Mouse (Mus musculus): Measurements from ENCODE around the gene Nfatc2ip. TPM values are rescaled to one million over a fixed set of nuclear protein-coding genes. Genes with fewer than 3 reads are reported as not detected.
A peak's percentile ranks its signal among the peaks of the same experiment; 100 is the strongest.

Gene Nfatc2ip
- polyA plus RNA-seq, 1 experiment = 3.5 TPM

DNA sequence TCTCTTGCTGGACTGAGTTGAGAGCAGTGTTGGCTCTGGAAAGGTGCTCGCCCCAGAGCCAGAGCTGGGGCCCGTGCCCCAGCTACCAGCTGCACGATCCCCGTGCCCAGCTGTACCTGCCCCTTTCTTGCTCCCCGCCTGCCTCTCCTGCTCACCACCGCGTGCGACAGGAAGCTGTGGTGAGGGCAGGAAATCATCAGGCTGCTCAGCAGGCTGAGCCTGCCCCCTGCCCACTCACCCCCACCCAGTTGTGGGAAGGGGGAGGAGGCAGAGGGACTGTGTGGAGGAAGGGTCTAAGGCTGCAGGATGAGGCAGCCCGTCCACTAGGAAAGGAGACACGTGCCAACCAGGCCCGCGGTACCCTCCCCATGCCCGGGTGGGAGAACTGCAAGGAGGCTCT is 27.1 kb downstream of the Nfatc2ip start, which contains the start of gene Lat:
Lat (minus strand) TSS at position 178 of the 400 bp plus-strand sequence.
- no peaks in the 10 kb centered on the region for H3K79me2 ChIP-seq (ENCODE audit: control insufficient read depth, insufficient read depth)
- H3ac ChIP-seq (ENCODE audit: control insufficient read depth, insufficient read length) = no peak within 1 kb of the TSS
- H3K36me3 ChIP-seq (ENCODE audit: control insufficient read depth, insufficient read depth) = no peaks in the 10 kb centered on the region
- H3K4me3 ChIP-seq = no peak within 1 kb of the TSS
- no peaks in the 10 kb centered on the region for H3K27me3 ChIP-seq (ENCODE audit: control insufficient read depth, insufficient read depth, insufficient read length)
- no peak within 1 kb of the TSS for H3K4me2 ChIP-seq (ENCODE audit: low read depth)
- TF ChIP-seq TCF3 (IDR thresholded peaks at IDR 0.05; ENCODE audit: insufficient read length, low read depth) (no peak), USF1 (IDR thresholded peaks at IDR 0.05; ENCODE audit: low read depth) (no peak), CEBPB (IDR thresholded peaks at IDR 0.05; ENCODE audit: insufficient read depth, poor library complexity, severe bottlenecking) (no peak)

DNA sequence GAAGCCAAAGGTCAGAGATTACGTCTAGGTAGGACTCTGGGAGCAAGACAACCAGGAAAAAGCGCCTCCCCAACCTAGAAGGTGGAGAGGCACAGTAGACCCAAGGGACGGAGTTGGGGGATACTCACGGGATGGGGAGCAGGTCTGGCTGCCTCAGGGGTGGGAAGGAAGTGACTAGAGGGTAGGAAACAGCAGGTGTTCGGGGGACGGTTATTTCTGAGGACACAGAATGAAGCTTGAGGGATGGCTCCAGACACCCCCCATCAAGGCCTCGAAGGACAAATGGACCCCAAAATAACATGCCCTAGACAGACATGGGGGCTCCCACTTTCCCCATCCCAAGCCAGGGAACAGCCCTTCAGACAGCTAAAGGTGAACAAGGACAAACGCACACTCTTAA is 28.2 kb downstream of the Nfatc2ip start:
- no peak overlapping the region for H3K4me2 ChIP-seq (ENCODE audit: low read depth)
- H3K79me2 ChIP-seq (ENCODE audit: control insufficient read depth, insufficient read depth) = no peaks in the 10 kb centered on the region
- H3K27me3 ChIP-seq (ENCODE audit: control insufficient read depth, insufficient read depth, insufficient read length) = no peaks in the 10 kb centered on the region
- TF ChIP-seq REST (IDR thresholded peaks at IDR 0.05; ENCODE audit: insufficient read depth, insufficient read length) (no peak), MAX (IDR thresholded peaks at IDR 0.05; ENCODE audit: low read depth) (no peak), TCF12 (IDR thresholded peaks at IDR 0.05; ENCODE audit: insufficient read depth, poor library complexity, severe bottlenecking) (no peak)
- H3ac ChIP-seq (ENCODE audit: control insufficient read depth, insufficient read length) = no peak overlapping the region
- no peak overlapping the region for H3K4me3 ChIP-seq
- no peaks in the 10 kb centered on the region for H3K36me3 ChIP-seq (ENCODE audit: control insufficient read depth, insufficient read depth)

DNA sequence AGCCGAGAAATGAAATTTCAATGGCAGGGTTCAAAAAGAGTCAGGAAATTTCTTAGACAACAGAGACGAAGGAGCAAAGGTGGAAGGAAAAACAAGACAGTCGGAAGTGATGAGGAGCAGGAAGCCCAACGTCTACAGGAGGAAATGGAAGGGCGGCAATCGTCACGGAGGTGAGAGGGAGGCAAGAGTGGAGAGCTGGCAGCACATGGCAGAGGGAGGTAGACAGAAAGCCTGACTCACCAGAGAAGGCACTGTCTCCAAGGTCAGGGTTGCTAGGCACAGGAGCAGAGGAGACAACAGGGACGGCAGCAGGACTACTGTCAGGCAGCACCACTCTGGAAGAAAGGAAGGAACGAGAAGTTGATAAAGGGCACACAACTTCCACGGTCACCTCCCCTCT is 28.9 kb downstream of the Nfatc2ip start:
- Histone ChIP-seq H3ac (ENCODE audit: control insufficient read depth, insufficient read length) (no peak overlapping the region), H3K4me3 (no peak overlapping the region), H3K27me3 (ENCODE audit: control insufficient read depth, insufficient read depth, insufficient read length) (no peaks in the 10 kb centered on the region), H3K36me3 (ENCODE audit: control insufficient read depth, insufficient read depth) (no peaks in the 10 kb centered on the region), H3K79me2 (ENCODE audit: control insufficient read depth, insufficient read depth) (no peaks in the 10 kb centered on the region), H3K4me2 (ENCODE audit: low read depth) (no peak overlapping the region)
- no peak for TF ChIP-seq MYOG (IDR thresholded peaks at IDR 0.05; ENCODE audit: control insufficient read depth in 1 of 3, insufficient read depth in 1 of 3, insufficient read length in 2 of 3, low read depth in 2 of 3)
- no peak for TF ChIP-seq MAX (IDR thresholded peaks at IDR 0.05; ENCODE audit: low read depth)
- TF ChIP-seq REST (IDR thresholded peaks at IDR 0.05; ENCODE audit: insufficient read depth, insufficient read length) = no peak
- TF ChIP-seq MYOD1 (IDR thresholded peaks at IDR 0.05; ENCODE audit: control insufficient read depth in 1 of 3, insufficient read length in 2 of 3, low read depth in 2 of 3) = no peak
- TF ChIP-seq CEBPB (IDR thresholded peaks at IDR 0.05; ENCODE audit: insufficient read depth, poor library complexity, severe bottlenecking) = no peak
- no peak for TF ChIP-seq SRF (IDR thresholded peaks at IDR 0.05; ENCODE audit: control insufficient read depth, insufficient read length, low read depth)
- TF ChIP-seq POLR2A (IDR thresholded peaks at IDR 0.05; ENCODE audit: insufficient read length, low read depth) = no peak
- TF ChIP-seq TCF12 (IDR thresholded peaks at IDR 0.05; ENCODE audit: insufficient read depth, poor library complexity, severe bottlenecking) = no peak
- TF ChIP-seq USF1 (IDR thresholded peaks at IDR 0.05; ENCODE audit: low read depth) = no peak
- no peak for TF ChIP-seq TCF3 (IDR thresholded peaks at IDR 0.05; ENCODE audit: insufficient read length, low read depth)

DNA sequence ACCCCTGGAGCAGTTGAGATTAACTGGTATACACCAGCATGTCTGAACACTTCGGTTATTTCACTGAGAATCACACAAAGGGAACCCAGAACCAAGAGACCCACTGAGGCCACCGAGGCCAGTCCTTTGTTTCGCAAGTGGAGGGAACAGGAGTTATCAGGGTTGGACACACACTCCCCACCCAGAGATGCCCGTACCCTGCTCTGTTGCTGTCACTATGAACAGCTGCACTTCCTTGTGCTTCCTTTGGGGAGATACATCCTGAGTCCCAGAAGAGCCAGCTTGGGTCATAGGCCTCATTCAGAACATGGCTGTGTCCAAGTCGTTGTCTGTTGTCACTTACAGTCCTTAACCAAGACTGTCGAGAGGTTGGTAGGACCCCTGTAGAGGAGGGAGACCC is 33.5 kb downstream of the Nfatc2ip start:
- H3ac ChIP-seq (ENCODE audit: control insufficient read depth, insufficient read length) = no peak overlapping the region
- no peaks in the 10 kb centered on the region for H3K27me3 ChIP-seq (ENCODE audit: control insufficient read depth, insufficient read depth, insufficient read length)
- no peaks in the 10 kb centered on the region for H3K36me3 ChIP-seq (ENCODE audit: control insufficient read depth, insufficient read depth)
- TF ChIP-seq MYOD1 (IDR thresholded peaks at IDR 0.05; ENCODE audit: control insufficient read depth in 1 of 3, insufficient read length in 2 of 3, low read depth in 2 of 3) (no peak), MAX (IDR thresholded peaks at IDR 0.05; ENCODE audit: low read depth) (no peak), CEBPB (IDR thresholded peaks at IDR 0.05; ENCODE audit: insufficient read depth, poor library complexity, severe bottlenecking) (no peak)
- no peak overlapping the region for H3K4me3 ChIP-seq
- H3K79me2 ChIP-seq (ENCODE audit: control insufficient read depth, insufficient read depth) = no peaks in the 10 kb centered on the region
- no peak overlapping the region for H3K4me2 ChIP-seq (ENCODE audit: low read depth)

DNA sequence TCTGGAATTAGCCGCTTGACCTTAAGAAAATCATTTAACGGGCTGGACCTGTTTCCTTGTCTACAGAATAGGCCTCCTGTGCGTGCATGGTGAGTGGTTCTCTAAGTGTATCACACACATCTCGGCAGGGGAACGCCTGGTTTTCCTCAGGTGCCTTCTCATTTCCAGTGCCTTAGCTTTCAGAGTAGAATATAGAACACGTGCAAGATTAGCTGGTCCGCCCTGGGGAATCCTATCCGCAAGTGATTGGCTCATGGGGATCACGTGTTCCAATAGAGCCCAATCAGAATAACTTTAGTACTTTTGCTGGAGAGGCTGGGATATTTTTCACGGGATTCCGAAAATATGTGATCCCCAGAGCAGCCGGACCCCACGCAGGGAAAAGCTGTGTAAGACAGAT is 37.5 kb downstream of the Nfatc2ip start:
- Histone ChIP-seq H3K79me2 (ENCODE audit: control insufficient read depth, insufficient read depth) (no peaks in the 10 kb centered on the region), H3K27me3 (ENCODE audit: control insufficient read depth, insufficient read depth, insufficient read length) (peaks cover 8% of the 10 kb centered on the region), H3ac (ENCODE audit: control insufficient read depth, insufficient read length) (no peak overlapping the region), H3K36me3 (ENCODE audit: control insufficient read depth, insufficient read depth) (no peaks in the 10 kb centered on the region), H3K4me2 (ENCODE audit: low read depth) (peak overlapping the region; percentile 74), H3K4me3 (no peak overlapping the region)
- TF ChIP-seq USF1 (IDR thresholded peaks at IDR 0.05; ENCODE audit: low read depth) (peak; percentile 87), MAX (IDR thresholded peaks at IDR 0.05; ENCODE audit: low read depth) (no peak)

DNA sequence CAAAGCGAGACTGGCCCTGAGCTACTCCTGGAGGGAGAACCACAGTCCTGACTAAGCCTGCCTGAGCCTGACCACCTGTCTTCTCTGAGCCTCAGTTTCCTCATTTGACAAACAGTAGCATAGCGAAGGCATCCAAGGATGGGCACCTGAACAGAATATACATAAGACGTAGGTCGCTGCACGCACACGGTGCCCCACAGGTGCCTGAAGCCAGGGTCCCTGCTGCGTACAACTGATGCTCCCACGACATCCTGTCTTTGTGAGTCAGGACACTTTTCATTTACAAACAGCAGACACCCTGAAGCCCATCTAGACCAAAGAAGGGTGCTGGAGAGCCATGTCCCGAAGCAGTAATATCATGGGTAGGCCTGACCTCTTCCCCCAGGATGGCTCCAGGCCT is 38.1 kb downstream of the Nfatc2ip start:
- no peak overlapping the region for H3ac ChIP-seq (ENCODE audit: control insufficient read depth, insufficient read length)
- no peaks in the 10 kb centered on the region for H3K79me2 ChIP-seq (ENCODE audit: control insufficient read depth, insufficient read depth)
- H3K4me3 ChIP-seq = no peak overlapping the region
- H3K4me2 ChIP-seq (ENCODE audit: low read depth) = no peak overlapping the region
- TF ChIP-seq SRF (IDR thresholded peaks at IDR 0.05; ENCODE audit: control insufficient read depth, insufficient read length, low read depth) (no peak), TCF3 (IDR thresholded peaks at IDR 0.05; ENCODE audit: insufficient read length, low read depth) (no peak), POLR2A (IDR thresholded peaks at IDR 0.05; ENCODE audit: insufficient read length, low read depth) (no peak), MAX (IDR thresholded peaks at IDR 0.05; ENCODE audit: low read depth) (no peak), REST (IDR thresholded peaks at IDR 0.05; ENCODE audit: insufficient read depth, insufficient read length) (no peak), POLR2AphosphoS2 (IDR thresholded peaks at IDR 0.05; ENCODE audit: insufficient read length, low read depth) (no peak), TCF12 (IDR thresholded peaks at IDR 0.05; ENCODE audit: insufficient read depth, poor library complexity, severe bottlenecking) (no peak), CEBPB (IDR thresholded peaks at IDR 0.05; ENCODE audit: insufficient read depth, poor library complexity, severe bottlenecking) (no peak), MYOD1 (IDR thresholded peaks at IDR 0.05; ENCODE audit: control insufficient read depth in 1 of 3, insufficient read length in 2 of 3, low read depth in 2 of 3) (no peak), E2F4 (IDR thresholded peaks at IDR 0.05; ENCODE audit: insufficient read depth) (no peak), USF1 (IDR thresholded peaks at IDR 0.05; ENCODE audit: low read depth) (no peak), MYOG (IDR thresholded peaks at IDR 0.05; ENCODE audit: control insufficient read depth in 1 of 3, insufficient read depth in 1 of 3, insufficient read length in 2 of 3, low read depth in 2 of 3) (no peak)
- H3K36me3 ChIP-seq (ENCODE audit: control insufficient read depth, insufficient read depth) = no peaks in the 10 kb centered on the region
- H3K27me3 ChIP-seq (ENCODE audit: control insufficient read depth, insufficient read depth, insufficient read length) = peaks cover 12% of the 10 kb centered on the region

Measured in myocyte (in vitro differentiated cells).